Mouse (Mus musculus) lung, adult 2 months (tissue): Measurements from ENCODE around the gene Chd6. TPM values are rescaled to one million over a fixed set of nuclear protein-coding genes. Genes with fewer than 3 reads are reported as not detected.

Experiments
- DNase-seq: peaks from one replicate; pipeline ENCODE4 v3.0.0; 2022
- H3K4me1 ChIP-seq: fragments of 200-500 bp; 2 replicates; pipeline ENCODE4 v1.6.1; 2011; ENCODE audit warnings: low read length; ENCODE audit not compliant: control insufficient read depth, insufficient read depth
- H3K4me3 ChIP-seq: fragments of 200-500 bp; replicated peaks from 2 replicates; pipeline ENCODE3; 2011; ENCODE audit warnings: low read depth, mild to moderate bottlenecking, control low read depth, low read length; ENCODE audit errors: extremely low read depth
- CTCF ChIP-seq: fragments of 200-500 bp; IDR thresholded peaks from 2 replicates; pipeline ENCODE4 v1.5.1; 2011; ENCODE audit warnings: mild to moderate bottlenecking, low read length, control low read depth; ENCODE audit not compliant: insufficient read depth
- POLR2A ChIP-seq: fragments of 200-500 bp; IDR thresholded peaks from 2 replicates; pipeline ENCODE4 v1.6.1; 2011; ENCODE audit warnings: low read depth, mild to moderate bottlenecking, control low read depth, low read length, borderline replicate concordance; ENCODE audit errors: extremely low read depth
- WGBS: fragments of 180-500 bp; shearing (Covaris S2); methylation state at CpG from one replicate; pipeline ENCODE4 v1.1.7; 2018; 5-methylcytosine and 5-hydroxymethylcytosine counted together
- polyA plus RNA-seq: library from polyadenylated mRNA; depleted of rRNA; stranded (reverse); fragments of >200 nt; gene quantifications from 2 replicates; pipeline ENCODE4 v1.2.3, GENCODE M21; 2012; rRNA removed

The Chd6 gene
- polyA plus RNA-seq: 11.0 and 13.0 TPM in 2 replicates

DNA sequence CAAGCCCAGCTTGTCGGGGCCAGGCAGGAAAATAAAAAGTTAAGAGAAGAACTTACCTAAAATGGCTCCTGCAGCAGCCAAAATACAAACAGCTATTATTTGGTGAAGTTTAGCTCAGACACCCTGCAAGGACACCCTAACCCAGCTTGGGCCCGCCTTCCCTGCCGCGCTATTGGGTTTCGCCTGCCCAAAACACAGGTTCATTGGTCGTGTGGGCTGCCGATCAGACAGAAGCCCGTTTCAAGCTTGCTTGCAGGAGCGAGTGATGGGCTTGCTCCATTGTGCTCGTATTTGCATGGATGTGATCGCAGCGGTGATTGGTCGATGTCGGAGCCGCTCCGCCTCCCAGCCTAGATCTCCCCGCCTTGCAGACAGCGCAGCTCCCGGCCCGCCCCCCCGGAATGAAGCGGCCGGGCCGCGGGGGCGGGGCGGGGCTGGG lies at the start of gene Chd6:
TSS of gene Chd6 (minus strand) at position 143 of the 439 bp plus-strand sequence.
- peaks cover 2% of the 10 kb centered on the region; the same call in 1 of the 2 replicates for H3K4me1 ChIP-seq
- DNase-seq: peak; percentile 97
- no peak for TF ChIP-seq CTCF
- peak; percentile 34; the same call in 1 of the 2 replicates for TF ChIP-seq POLR2A
- H3K4me3 ChIP-seq: peak within 1 kb of the TSS; percentile 68
- WGBS: under 1% methylated on average over 23 of the region's 27 CpGs

DNA sequence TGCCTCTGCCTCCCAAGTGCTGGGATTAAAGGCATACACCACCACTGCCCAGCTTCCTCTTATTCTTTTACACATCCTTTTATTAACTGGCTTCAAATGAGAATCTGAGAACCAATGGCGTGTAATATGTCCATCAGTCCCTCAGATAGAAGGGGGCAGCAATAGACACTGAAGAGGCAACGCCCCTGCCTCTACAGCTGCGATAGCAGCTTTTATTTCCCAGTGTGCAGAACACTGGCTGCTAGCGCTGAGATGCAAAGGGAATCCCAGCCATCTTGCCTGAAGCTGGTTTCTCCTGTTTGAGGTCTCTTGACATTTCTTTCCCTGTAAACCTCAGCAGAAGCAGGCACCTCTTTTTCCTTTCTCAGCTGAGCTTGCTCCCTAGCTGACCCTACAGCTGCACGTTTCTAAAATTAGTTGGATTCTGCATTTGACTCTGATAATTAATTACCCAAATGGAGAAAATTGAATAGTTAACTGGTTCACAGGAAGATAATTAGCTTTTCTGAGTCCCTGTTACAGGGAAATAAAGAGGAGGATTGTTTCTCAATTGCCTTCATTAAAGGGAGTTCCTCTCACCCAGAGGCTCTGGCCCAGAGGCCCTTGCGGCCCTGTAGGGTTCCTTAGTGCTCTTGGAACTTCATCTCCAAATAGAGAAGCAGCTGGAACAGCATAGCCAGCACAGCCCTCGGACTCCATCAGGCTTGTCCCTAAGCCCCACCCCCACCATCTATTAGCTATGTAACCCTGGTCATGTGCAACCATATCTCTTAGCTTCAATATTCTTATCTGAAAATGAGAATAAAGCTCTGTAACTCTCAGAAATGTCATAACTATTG lies 41.3 kb upstream of the Chd6 start:
- TF ChIP-seq POLR2A (no peak), CTCF (no peak)
- Histone ChIP-seq H3K4me1 (no peaks in the 10 kb centered on the region), H3K4me3 (no peak overlapping the region)
- WGBS: 71% methylated on average over 7 of the region's 7 CpGs
- DNase-seq: no peak

DNA sequence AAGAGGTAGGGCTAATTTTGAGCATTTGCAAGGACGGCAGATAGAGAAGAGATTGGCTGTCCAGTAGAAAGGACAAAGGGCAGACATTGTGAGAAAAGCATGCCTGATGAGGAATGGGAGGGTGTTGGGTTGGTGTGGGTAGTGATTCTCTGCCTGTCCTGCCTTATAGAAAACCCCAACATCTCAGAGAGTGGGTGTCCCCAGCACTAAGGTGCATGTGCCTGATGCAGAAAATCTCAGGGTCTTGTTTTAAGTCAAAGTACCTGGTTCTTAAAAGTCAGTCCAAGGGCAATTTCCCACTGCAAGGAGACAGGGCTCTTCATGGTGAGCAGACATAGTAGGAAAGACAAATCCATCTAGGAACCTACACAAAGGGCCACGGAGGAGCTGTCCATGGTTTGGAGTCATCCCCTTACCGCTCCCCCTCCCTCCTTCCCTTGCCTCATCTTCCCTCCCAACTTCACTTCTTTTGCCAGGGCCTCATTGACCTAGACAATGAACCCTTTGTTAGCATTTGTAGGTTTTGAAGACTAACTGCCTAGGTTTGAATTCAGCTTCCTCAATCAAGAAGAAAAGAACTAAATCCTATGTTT lies 39.6 kb upstream of the Chd6 start:
- 61% methylated on average over 3 of the region's 3 CpGs for WGBS
- DNase-seq: no peak

DNA sequence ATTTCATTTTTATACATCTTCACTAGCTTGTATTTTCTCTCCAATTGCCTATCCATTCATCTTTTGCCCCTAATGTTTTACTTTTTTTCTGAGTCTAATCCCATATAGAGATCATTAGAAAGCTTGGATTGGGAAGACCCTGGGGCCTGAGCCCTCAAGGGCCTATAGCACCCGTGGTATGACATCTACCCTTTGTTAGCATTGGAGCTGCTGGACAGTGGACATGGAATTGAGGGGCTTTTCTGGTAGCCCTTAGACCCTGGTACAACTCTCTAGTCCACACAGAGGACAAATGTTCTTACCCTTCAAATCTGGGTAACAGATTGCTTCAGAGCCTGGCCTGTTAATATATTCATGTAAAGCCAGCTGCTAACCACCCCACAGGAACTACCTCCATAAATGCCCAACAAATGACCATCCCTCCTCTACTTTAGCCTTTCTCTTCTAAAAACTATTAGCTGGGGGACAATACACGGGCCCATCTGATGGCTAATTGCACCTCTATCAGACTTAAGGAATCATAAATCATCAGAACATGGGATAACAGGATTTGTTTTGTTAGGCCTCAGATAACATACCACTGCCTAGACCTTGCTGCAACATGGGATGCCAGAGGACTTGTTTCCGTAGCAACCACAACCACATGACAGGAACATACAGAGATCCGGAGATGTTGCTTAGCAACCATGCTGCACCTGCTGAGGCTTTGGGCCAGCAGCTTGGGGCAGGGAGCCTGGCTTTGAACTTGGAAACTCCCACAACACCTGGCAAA lies 39.0 kb upstream of the Chd6 start:
- WGBS: 61% methylated on average over 4 of the region's 4 CpGs
- TF ChIP-seq POLR2A (no peak), CTCF (no peak)
- Histone ChIP-seq H3K4me1 (no peaks in the 10 kb centered on the region), H3K4me3 (no peak overlapping the region)
- DNase-seq: no peak

More for the DNA sequence above, 39.6 kb upstream of the Chd6 start:
- Histone ChIP-seq H3K4me1 (no peaks in the 10 kb centered on the region), H3K4me3 (no peak overlapping the region)
- TF ChIP-seq CTCF: no peak
- TF ChIP-seq POLR2A: no peak

DNA sequence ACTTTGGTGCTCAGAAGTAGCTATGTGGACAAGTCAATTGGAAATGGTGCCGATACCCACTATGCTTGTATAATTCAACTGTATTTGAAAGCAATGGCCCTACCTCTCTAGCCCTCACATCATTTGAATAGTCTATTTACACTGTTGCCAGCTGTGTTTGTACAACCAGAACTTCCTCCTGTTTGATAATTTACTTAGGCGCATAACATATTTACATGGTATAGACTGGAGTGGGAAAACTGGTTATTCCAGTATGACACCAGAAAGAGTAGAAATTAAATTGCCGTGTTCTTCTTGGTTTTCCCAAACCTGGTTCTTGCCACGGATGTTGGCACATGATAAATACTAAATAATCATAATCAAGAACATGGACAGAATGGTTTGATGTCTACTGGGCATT lies 35.9 kb upstream of the Chd6 start:
- DNase-seq: no peak
- H3K4me3 ChIP-seq: no peak overlapping the region

DNA sequence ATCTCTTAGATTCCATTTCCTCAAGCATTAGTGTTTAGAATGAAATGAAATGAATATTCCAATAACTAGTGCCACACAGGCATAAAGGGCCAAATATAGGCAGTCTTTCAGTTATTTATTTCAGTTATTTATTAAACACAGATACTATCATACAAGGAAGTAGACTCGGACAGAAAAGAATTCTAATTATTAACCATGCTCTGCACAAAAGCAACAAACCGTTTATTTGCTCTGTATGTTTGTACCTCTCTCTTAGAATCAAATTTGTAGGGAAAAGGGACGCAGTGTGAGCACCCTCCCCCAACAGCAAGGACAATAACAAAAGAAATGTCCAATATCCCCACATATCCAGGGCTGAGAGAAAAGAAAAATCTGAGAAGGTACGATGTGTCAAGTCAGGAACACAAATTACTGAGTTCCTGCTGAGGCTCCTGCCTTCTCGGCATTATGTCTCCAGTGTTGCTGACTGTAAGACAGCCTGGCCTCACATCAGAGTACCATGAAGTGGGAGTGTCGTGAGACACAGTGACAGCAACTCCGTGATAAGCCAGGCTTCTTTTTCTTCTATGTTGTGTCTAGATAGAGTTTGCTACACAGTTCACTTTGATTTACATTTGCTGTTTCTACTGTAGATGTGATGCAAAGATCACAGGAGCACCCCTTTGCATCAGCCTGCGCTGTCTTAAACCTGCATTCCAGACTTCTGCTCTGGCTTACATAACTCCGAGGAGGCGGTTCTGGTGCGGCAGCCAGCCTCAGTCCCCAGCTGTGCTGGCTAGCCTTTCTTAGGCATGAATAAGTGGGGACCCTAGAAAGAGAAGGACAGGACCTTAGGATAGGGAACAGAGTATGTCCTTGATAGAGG lies 30.0 kb upstream of the Chd6 start:
- WGBS: 46% methylated on average over 11 of the region's 11 CpGs
- no peak for DNase-seq
- no peaks in the 10 kb centered on the region; the same call in 1 of the 2 replicates for H3K4me1 ChIP-seq
- TF ChIP-seq POLR2A (no peak), CTCF (no peak)
- H3K4me3 ChIP-seq: no peak overlapping the region

More for the DNA sequence above, 35.9 kb upstream of the Chd6 start:
- no peak for TF ChIP-seq CTCF
- no peak for TF ChIP-seq POLR2A
- WGBS: 66% methylated on average over 4 of the region's 4 CpGs
- H3K4me1 ChIP-seq: no peaks in the 10 kb centered on the region

DNA sequence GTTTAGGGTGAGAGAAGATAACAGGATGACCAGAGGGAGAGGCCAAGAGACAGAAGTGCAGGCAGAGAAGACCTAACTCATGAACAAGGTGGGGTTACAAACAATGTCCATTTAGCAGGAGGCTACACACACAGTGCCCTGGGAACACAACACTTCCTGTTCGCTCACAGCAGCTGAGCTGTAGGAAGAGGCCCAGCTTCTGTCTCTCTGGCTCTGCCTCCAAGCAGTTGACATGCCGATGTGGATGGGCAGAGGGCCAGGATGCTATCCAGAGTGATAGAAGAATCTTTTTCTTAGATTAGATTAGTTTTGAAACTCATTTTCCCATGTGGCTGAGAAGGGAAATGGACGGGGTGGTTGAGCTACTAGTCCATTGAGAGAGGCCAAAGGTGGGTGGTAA lies 28.1 kb upstream of the Chd6 start:
- 28% methylated on average over 3 of the region's 3 CpGs for WGBS

DNA sequence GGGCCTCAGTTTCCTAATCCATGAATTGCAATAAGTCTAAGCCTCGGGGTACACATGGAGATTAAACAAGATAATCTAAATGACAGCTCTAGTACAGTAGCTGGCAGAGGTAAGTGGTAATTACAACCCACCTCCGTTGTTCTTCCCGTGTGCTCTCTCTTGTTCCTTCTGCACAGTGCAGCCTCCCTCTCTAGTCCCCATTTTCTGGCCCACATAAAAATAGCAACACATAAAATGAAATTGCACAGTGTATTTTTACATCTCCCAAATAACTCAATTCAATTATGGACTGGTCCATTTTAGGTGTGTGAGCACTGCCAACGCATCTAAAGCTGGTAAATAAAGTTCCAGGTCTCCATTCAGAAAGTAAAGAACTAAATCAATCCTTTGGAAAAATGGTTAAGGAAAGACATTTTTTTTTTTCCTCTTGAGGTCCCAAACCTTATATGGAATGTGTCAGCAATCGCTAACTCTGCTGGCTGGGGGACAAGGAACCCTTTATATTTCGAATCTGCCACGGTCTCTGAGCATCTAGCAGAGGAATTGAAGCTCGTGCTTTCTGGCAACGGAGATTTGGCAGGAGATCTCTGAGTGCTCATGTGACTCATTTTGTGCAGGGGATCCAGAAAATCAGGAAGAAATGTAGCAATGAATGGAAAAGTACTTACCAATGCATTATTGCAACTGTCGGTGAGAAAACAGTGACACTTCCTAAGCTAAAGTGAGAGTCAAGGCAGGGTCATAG lies 19.7 kb upstream of the Chd6 start:
- 53% methylated on average over 10 of the region's 10 CpGs for WGBS
- Histone ChIP-seq H3K4me3 (no peak overlapping the region), H3K4me1 (no peaks in the 10 kb centered on the region; the same call in 1 of the 2 replicates)
- TF ChIP-seq POLR2A (no peak), CTCF (no peak)
- DNase-seq: no peak

More for the DNA sequence above, 28.1 kb upstream of the Chd6 start:
- no peak for DNase-seq
- TF ChIP-seq CTCF (no peak), POLR2A (no peak)
- no peaks in the 10 kb centered on the region; the same call in 1 of the 2 replicates for H3K4me1 ChIP-seq
- no peak overlapping the region for H3K4me3 ChIP-seq
